Mouse (Mus musculus) heart, embryonic 10.5 days (tissue): Measurements from ENCODE around the gene Prkcsh. TPM values are rescaled to one million over a fixed set of nuclear protein-coding genes. Genes with fewer than 3 reads are reported as not detected.
A peak's percentile ranks its signal among the peaks of the same experiment; 100 is the strongest.

Experiments used
- DNase-seq: peaks from one replicate; pipeline ENCODE4 v3.0.0-alpha.2; 2017; ENCODE audit warnings: low spot score
- H3K27ac ChIP-seq: fragments of 300-500 bp; sonication (generic); 2 replicates; pipeline ENCODE4 v1.5.1; 2016; ENCODE audit warnings: mild to moderate bottlenecking
- H3K27me3 ChIP-seq: fragments of 300-500 bp; sonication (generic); 2 replicates; pipeline ENCODE4 v1.6.1; 2016; ENCODE audit warnings: mild to moderate bottlenecking; ENCODE audit not compliant: poor library complexity, insufficient read depth, severe bottlenecking
- H3K36me3 ChIP-seq: fragments of 300-500 bp; sonication (generic); 2 replicates; pipeline ENCODE4 v1.6.1; 2016; ENCODE audit warnings: mild to moderate bottlenecking, moderate library complexity
- H3K4me1 ChIP-seq: fragments of 300-500 bp; sonication (generic); 2 replicates; pipeline ENCODE4 v1.6.1; 2016; ENCODE audit warnings: mild to moderate bottlenecking
- H3K4me3 ChIP-seq: fragments of 300-500 bp; sonication (generic); 2 replicates; pipeline ENCODE4 v1.5.1; 2016; ENCODE audit warnings: mild to moderate bottlenecking, moderate library complexity
- H3K9me3 ChIP-seq: fragments of 300-500 bp; sonication (generic); 2 replicates; pipeline ENCODE4 v1.6.1; 2016; ENCODE audit warnings: mild to moderate bottlenecking, moderate library complexity
- WGBS: fragments of 180-500 bp; shearing (Covaris S2); methylation state at CpG from one replicate; pipeline ENCODE4 v1.1.7; 2016; 5-methylcytosine and 5-hydroxymethylcytosine counted together
- polyA plus RNA-seq: library from polyadenylated mRNA; unstranded; fragments of >200 nt; fragmentation: Nextera tagmentation; extraction: Ambion mirVana; gene quantifications from 2 replicates; pipeline ENCODE4 v1.2.1, GENCODE M21; 2016

The Prkcsh gene
- 89.8 and 106 TPM in 2 replicates for polyA plus RNA-seq

GRCm38 (mm10) chr9:22002194-22003162 lies at the start of gene Prkcsh, which contains the start of gene Ccdc151:
Prkcsh (plus strand) TSS chr9:22002806.
Ccdc151 (minus strand) TSS chr9:22002634.
- Histone ChIP-seq H3K4me1 (peaks cover 24% of the 10 kb centered on the region), H3K4me3 (peak within 1 kb of the TSS; percentile 83), H3K9me3 (no peaks in the 10 kb centered on the region), H3K36me3 (peaks cover 36% of the 10 kb centered on the region), H3K27ac (peak within 1 kb of the TSS; percentile 87), H3K27me3 (peaks cover 8% of the 10 kb centered on the region; the same call in 1 of the 2 replicates)
- WGBS, result 7% methylated on average over 57 of the region's 57 CpGs
- DNase-seq, result peak; percentile 100

GRCm38 (mm10) chr9:21953600-21953999 lies 49.0 kb upstream of the Prkcsh start:
- Histone ChIP-seq H3K4me3 (no peak overlapping the region), H3K9me3 (no peaks in the 10 kb centered on the region), H3K27ac (no peak overlapping the region), H3K4me1 (peaks cover 10% of the 10 kb centered on the region; the same call in 1 of the 2 replicates), H3K27me3 (peaks cover 14% of the 10 kb centered on the region), H3K36me3 (peaks cover 12% of the 10 kb centered on the region; the same call in 1 of the 2 replicates)
- no peak for DNase-seq
- 4% methylated on average over 3 of the region's 3 CpGs for WGBS

GRCm38 (mm10) chr9:21954635-21955034 lies 48.0 kb upstream of the Prkcsh start:
- peaks cover 21% of the 10 kb centered on the region for H3K36me3 ChIP-seq
- H3K9me3 ChIP-seq, result no peaks in the 10 kb centered on the region
- H3K27me3 ChIP-seq, result peaks cover 12% of the 10 kb centered on the region
- H3K27ac ChIP-seq, result no peak overlapping the region
- peaks cover 10% of the 10 kb centered on the region; the same call in 1 of the 2 replicates for H3K4me1 ChIP-seq
- DNase-seq, result no peak
- 81% methylated on average over 3 of the region's 3 CpGs for WGBS
- no peak overlapping the region for H3K4me3 ChIP-seq

DNA sequence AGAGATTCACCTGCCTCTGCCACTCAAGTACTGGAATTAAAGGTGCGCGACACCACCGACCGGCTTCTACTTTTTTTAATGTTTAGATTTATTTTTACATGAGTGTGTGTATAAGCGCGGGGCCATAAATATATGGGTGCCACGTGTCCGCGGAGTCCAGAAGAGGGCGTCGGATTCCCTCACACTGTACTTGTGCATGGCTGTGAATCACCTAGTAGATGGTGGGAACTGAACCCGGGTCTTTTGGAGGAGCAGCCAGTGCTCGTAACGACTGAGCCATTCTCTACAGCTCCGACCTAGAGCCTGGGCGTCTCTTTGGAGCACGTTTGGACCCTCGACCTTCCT lies 47.4 kb upstream of the Prkcsh start:
- WGBS, result 2% methylated on average over 18 of the region's 18 CpGs
- Histone ChIP-seq H3K27ac (peak overlapping the region; percentile 94), H3K36me3 (peaks cover 24% of the 10 kb centered on the region), H3K27me3 (peaks cover 15% of the 10 kb centered on the region), H3K4me1 (peaks cover 10% of the 10 kb centered on the region; the same call in 1 of the 2 replicates), H3K9me3 (no peaks in the 10 kb centered on the region), H3K4me3 (peak overlapping the region; percentile 73)
- DNase-seq, result no peak

GRCm38 (mm10) chr9:21955570-21956281 lies 46.9 kb upstream of the Prkcsh start, which contains the start of gene Swsap1:
Swsap1 (plus strand) TSS chr9:21955755.
- peak; percentile 99 for DNase-seq
- Histone ChIP-seq H3K27ac (peak within 1 kb of the TSS; percentile 94), H3K9me3 (no peaks in the 10 kb centered on the region), H3K4me3 (peak within 1 kb of the TSS; percentile 73), H3K27me3 (peaks cover 20% of the 10 kb centered on the region), H3K4me1 (peaks cover 14% of the 10 kb centered on the region), H3K36me3 (peaks cover 24% of the 10 kb centered on the region)
- under 1% methylated on average over 54 of the region's 54 CpGs for WGBS

GRCm38 (mm10) chr9:21958372-21958771 lies 44.2 kb upstream of the Prkcsh start:
- no peaks in the 10 kb centered on the region for H3K9me3 ChIP-seq
- peaks cover 41% of the 10 kb centered on the region for H3K4me1 ChIP-seq
- DNase-seq, result no peak
- H3K27ac ChIP-seq, result no peak overlapping the region
- H3K4me3 ChIP-seq, result peak overlapping the region; percentile 24; the same call in 1 of the 2 replicates
- peaks cover 24% of the 10 kb centered on the region for H3K36me3 ChIP-seq
- 72% methylated on average over 5 of the region's 5 CpGs for WGBS
- peaks cover 44% of the 10 kb centered on the region for H3K27me3 ChIP-seq

DNA sequence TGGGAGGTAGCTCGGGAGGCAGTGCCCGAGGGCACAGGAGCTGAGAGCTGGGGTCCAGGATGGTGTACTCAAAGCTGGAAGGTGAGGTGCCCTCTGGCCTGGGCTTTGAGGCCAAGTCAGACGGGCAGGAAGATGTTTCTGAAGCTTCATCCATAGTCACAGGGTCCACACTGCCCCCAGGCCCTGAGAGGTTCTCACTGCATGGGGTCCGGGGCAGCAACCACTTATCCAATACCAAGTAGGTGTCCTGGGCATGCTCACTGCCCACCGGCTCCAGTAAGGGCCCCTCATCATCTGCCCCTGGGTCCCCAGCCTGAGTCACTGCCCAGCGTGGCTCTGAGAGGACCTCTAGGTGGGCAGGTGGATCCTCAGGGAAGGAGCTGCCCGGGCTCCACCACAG lies 43.4 kb upstream of the Prkcsh start:
- H3K27ac ChIP-seq, result no peak overlapping the region
- DNase-seq, result no peak
- H3K36me3 ChIP-seq, result peaks cover 24% of the 10 kb centered on the region
- H3K27me3 ChIP-seq, result peaks cover 46% of the 10 kb centered on the region
- no peaks in the 10 kb centered on the region for H3K9me3 ChIP-seq
- 80% methylated on average over 7 of the region's 7 CpGs for WGBS
- H3K4me3 ChIP-seq, result no peak overlapping the region
- H3K4me1 ChIP-seq, result peaks cover 49% of the 10 kb centered on the region

GRCm38 (mm10) chr9:21960135-21960534 lies 42.5 kb upstream of the Prkcsh start:
- Histone ChIP-seq H3K9me3 (no peaks in the 10 kb centered on the region), H3K4me1 (peaks cover 49% of the 10 kb centered on the region), H3K4me3 (peak overlapping the region; percentile 58), H3K27ac (peak overlapping the region; percentile 82; the same call in 1 of the 2 replicates), H3K27me3 (peaks cover 46% of the 10 kb centered on the region), H3K36me3 (peaks cover 24% of the 10 kb centered on the region)
- WGBS, result 48% methylated on average over 9 of the region's 9 CpGs
- DNase-seq, result no peak

DNA sequence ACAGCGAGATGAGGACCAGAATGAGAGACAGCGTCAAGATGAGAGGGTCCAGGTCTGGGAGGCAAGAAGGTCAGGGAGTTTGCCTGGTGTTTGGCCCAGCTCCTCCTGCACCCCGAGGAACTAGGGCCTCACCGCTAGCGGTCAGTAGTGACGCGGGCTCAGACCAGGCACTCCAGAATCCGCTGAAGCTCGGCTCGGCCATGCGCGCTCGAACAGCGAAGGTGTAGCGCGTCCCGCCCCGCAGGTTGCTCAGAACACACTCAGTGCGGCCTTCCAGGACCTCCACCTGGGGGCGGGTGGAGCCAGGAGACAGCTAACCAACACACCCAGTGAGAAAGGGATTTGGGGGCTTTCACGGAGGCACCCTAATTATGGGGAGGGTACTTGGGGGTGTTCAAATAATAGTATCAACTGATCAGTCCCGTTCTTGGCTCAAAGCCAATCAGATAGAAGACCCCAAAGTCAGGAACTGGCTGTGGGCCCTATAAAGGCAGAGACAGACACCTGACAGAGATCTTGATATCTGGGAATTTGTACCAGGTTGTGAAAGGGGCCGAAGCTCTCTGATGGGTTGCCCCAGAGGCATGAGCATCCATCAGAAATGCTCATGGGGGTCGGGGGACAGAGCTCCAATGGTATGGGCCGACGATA lies 41.9 kb upstream of the Prkcsh start:
- no peak for DNase-seq
- Histone ChIP-seq H3K27ac (peak overlapping the region; percentile 82; the same call in 1 of the 2 replicates), H3K4me3 (peak overlapping the region; percentile 58), H3K27me3 (peaks cover 46% of the 10 kb centered on the region), H3K4me1 (peaks cover 49% of the 10 kb centered on the region), H3K9me3 (no peaks in the 10 kb centered on the region), H3K36me3 (peaks cover 24% of the 10 kb centered on the region)
- WGBS, result 13% methylated on average over 26 of the region's 26 CpGs

DNA sequence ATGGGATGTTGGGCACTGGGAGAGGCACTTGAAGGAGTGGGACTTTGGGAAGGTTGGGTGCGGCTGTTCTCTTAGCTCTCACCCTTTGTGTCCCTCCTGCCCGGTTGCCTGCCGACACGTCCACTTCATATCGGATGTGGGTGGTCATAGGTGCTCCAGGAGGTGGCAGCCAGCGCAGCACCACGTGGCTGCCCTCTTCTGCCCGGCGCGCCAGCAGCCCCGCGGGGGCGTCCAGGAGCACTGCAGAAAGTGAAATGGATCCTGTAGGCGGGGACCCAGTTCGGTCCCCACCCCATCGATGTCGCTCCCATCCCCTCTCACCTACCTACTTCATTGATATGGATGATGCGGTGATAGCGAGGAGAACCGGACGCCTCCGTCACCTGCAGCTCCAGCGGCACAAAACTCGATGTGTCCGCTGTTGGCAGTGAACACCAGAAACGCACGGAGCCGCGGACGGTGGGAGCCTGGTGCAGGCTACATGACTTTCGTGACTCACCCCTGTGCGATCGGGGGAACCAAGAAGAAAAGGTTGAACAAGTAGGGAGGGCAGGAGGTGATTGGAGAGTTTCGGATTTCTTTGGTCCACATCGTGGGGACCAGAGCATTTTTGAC lies 41.1 kb upstream of the Prkcsh start:
- Histone ChIP-seq H3K9me3 (no peaks in the 10 kb centered on the region), H3K27ac (peak overlapping the region; percentile 82; the same call in 1 of the 2 replicates), H3K4me1 (peaks cover 46% of the 10 kb centered on the region), H3K4me3 (peak overlapping the region; percentile 58), H3K27me3 (peaks cover 46% of the 10 kb centered on the region), H3K36me3 (peaks cover 24% of the 10 kb centered on the region)
- WGBS, result 1% methylated on average over 35 of the region's 35 CpGs
- DNase-seq, result no peak

DNA sequence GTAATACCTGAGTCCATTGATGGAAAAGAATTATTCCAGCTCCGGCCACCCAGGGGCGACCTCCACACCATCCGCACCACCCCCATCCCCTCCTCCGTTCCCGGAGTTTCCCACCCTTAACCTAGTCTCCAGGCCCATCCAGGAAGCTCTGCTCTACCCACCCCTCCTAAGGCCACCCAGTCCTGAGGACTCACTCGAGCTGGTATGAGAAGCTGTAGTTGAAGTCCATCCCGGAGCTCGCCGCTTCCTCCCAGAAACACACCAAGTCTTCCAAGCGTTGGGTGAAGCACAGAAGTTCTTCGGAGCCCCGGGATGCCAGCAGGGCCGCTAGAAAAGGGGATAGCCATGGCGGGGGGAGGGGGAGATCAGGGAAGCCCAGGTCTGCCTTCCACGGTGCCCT lies 40.6 kb upstream of the Prkcsh start:
- no peaks in the 10 kb centered on the region for H3K9me3 ChIP-seq
- H3K27ac ChIP-seq, result peak overlapping the region; percentile 82
- under 1% methylated on average over 15 of the region's 15 CpGs for WGBS
- peaks cover 24% of the 10 kb centered on the region for H3K36me3 ChIP-seq
- H3K27me3 ChIP-seq, result peaks cover 46% of the 10 kb centered on the region
- DNase-seq, result no peak
- peak overlapping the region; percentile 58 for H3K4me3 ChIP-seq
- H3K4me1 ChIP-seq, result peaks cover 42% of the 10 kb centered on the region
